Mouse (Mus musculus): ENCODE data around the gene Fam241a. TPM values are rescaled to one million over a fixed set of nuclear protein-coding genes. Genes with fewer than 3 reads are reported as not detected.

Gene Fam241a
- total and polyA plus RNA-seq, 2 experiments from 2014 or later = 6.0 to 6.1 TPM

- ATAC-seq (no peak), DNase-seq (ENCODE audit: low spot score) (no peak)
- 89% methylated on average over 10 of the region's 10 CpGs for WGBS
- H3K4me2 ChIP-seq (ENCODE audit: low read depth, low read length) = no peak overlapping the region
- H3K9ac ChIP-seq (replicated peaks; ENCODE audit: low read length) = no peak overlapping the region
- H3K27ac ChIP-seq = no peak overlapping the region
- no peaks in the 10 kb centered on the region for H3K36me3 ChIP-seq (ENCODE audit: insufficient read depth, low read length)
- no peaks in the 10 kb centered on the region for H3K27me3 ChIP-seq (ENCODE audit: insufficient read depth, low read length)
- no peaks in the 10 kb centered on the region for H3K9me3 ChIP-seq (ENCODE audit: low read length)
- no peak for TF ChIP-seq CTCF (IDR thresholded peaks at IDR 0.05; ENCODE audit: low read depth)
- H3K4me3 ChIP-seq (ENCODE audit: low read length) = no peak overlapping the region
- no peaks in the 10 kb centered on the region for H3K4me1 ChIP-seq (ENCODE audit: insufficient read depth, low read length)
Measured at GRCm38 (mm10) chr3:127830183-127830582, 65.9 kb downstream of the Fam241a start.

- H3K27ac ChIP-seq = no peak overlapping the region
- no peak for TF ChIP-seq CTCF (IDR thresholded peaks at IDR 0.05; ENCODE audit: low read depth)
- H3K4me2 ChIP-seq (ENCODE audit: low read depth, low read length) = no peak overlapping the region
- no peak overlapping the region for H3K9ac ChIP-seq (replicated peaks; ENCODE audit: low read length)
- no peaks in the 10 kb centered on the region for H3K4me1 ChIP-seq (ENCODE audit: insufficient read depth, low read length)
- no peak overlapping the region for H3K4me3 ChIP-seq (ENCODE audit: low read length)
- 33% methylated on average over 7 of the region's 7 CpGs for WGBS
- H3K36me3 ChIP-seq (ENCODE audit: insufficient read depth, low read length) = 0 out of 2 replicates have a peak, but pooled peaks cover 2% of the 10 kb centered on the region
- DNase-seq (ENCODE audit: low spot score) = no peak
- ATAC-seq = peak; percentile 45; the same call in 1 of the 2 replicates
- no peaks in the 10 kb centered on the region for H3K27me3 ChIP-seq (ENCODE audit: insufficient read depth, low read length)
- H3K9me3 ChIP-seq (ENCODE audit: low read length) = no peaks in the 10 kb centered on the region
Measured at GRCm38 (mm10) chr3:127827123-127827522, 69.0 kb downstream of the Fam241a start.

GRCm38 (mm10) chr3:127826503-127826902 is 69.6 kb downstream of the Fam241a start:
- ATAC-seq = peak; percentile 33; the same call in 1 of the 2 replicates
- 82% methylated on average over 7 of the region's 7 CpGs for WGBS
- H3K27ac ChIP-seq = no peak overlapping the region

GRCm38 (mm10) chr3:127823886-127824863 is 71.9 kb downstream of the Fam241a start:
- Histone ChIP-seq H3K4me2 (ENCODE audit: low read depth, low read length) (no peak overlapping the region), H3K4me3 (ENCODE audit: low read length) (no peak overlapping the region), H3K9ac (replicated peaks; ENCODE audit: low read length) (no peak overlapping the region), H3K9me3 (ENCODE audit: low read length) (no peaks in the 10 kb centered on the region), H3K27me3 (ENCODE audit: insufficient read depth, low read length) (no peaks in the 10 kb centered on the region), H3K4me1 (ENCODE audit: insufficient read depth, low read length) (no peaks in the 10 kb centered on the region), H3K36me3 (ENCODE audit: insufficient read depth, low read length) (peaks cover 19% of the 10 kb centered on the region), H3K27ac (no peak overlapping the region)
- 82% methylated on average over 17 of the region's 17 CpGs for WGBS
- TF ChIP-seq CTCF (IDR thresholded peaks at IDR 0.05; ENCODE audit: low read depth) = no peak
- DNase-seq (ENCODE audit: low spot score) (no peak), ATAC-seq (no peak)

More at GRCm38 (mm10) chr3:127826503-127826902, 69.6 kb downstream of the Fam241a start:
- DNase-seq (ENCODE audit: low spot score) = no peak
- no peak for TF ChIP-seq CTCF (IDR thresholded peaks at IDR 0.05; ENCODE audit: low read depth)
- H3K36me3 ChIP-seq (ENCODE audit: insufficient read depth, low read length) = 0 out of 2 replicates have a peak, but pooled peaks cover 6% of the 10 kb centered on the region
- H3K9ac ChIP-seq (replicated peaks; ENCODE audit: low read length) = no peak overlapping the region
- no peak overlapping the region for H3K4me3 ChIP-seq (ENCODE audit: low read length)
- H3K27me3 ChIP-seq (ENCODE audit: insufficient read depth, low read length) = no peaks in the 10 kb centered on the region
- H3K4me2 ChIP-seq (ENCODE audit: low read depth, low read length) = no peak overlapping the region
- H3K4me1 ChIP-seq (ENCODE audit: insufficient read depth, low read length) = no peaks in the 10 kb centered on the region
- no peaks in the 10 kb centered on the region for H3K9me3 ChIP-seq (ENCODE audit: low read length)

GRCm38 (mm10) chr3:127821209-127821608 is 74.9 kb downstream of the Fam241a start:
- Histone ChIP-seq H3K27ac (no peak overlapping the region), H3K27me3 (ENCODE audit: insufficient read depth, low read length) (no peaks in the 10 kb centered on the region), H3K4me1 (ENCODE audit: insufficient read depth, low read length) (no peaks in the 10 kb centered on the region), H3K36me3 (ENCODE audit: insufficient read depth, low read length) (peaks cover 19% of the 10 kb centered on the region), H3K4me2 (ENCODE audit: low read depth, low read length) (no peak overlapping the region), H3K4me3 (ENCODE audit: low read length) (no peak overlapping the region), H3K9ac (replicated peaks; ENCODE audit: low read length) (no peak overlapping the region), H3K9me3 (ENCODE audit: low read length) (no peaks in the 10 kb centered on the region)
- no peak for ATAC-seq
- TF ChIP-seq CTCF (IDR thresholded peaks at IDR 0.05; ENCODE audit: low read depth) = no peak
- DNase-seq (ENCODE audit: low spot score) = no peak
- 90% methylated on average over 5 of the region's 5 CpGs for WGBS

- Histone ChIP-seq H3K4me1 (ENCODE audit: insufficient read depth, low read length) (no peaks in the 10 kb centered on the region), H3K4me2 (ENCODE audit: low read depth, low read length) (no peak overlapping the region), H3K9me3 (ENCODE audit: low read length) (no peaks in the 10 kb centered on the region), H3K27me3 (ENCODE audit: insufficient read depth, low read length) (no peaks in the 10 kb centered on the region), H3K27ac (no peak overlapping the region), H3K4me3 (ENCODE audit: low read length) (no peak overlapping the region), H3K9ac (replicated peaks; ENCODE audit: low read length) (no peak overlapping the region), H3K36me3 (ENCODE audit: insufficient read depth, low read length) (peaks cover 19% of the 10 kb centered on the region)
- TF ChIP-seq CTCF (IDR thresholded peaks at IDR 0.05; ENCODE audit: low read depth) = no peak
- WGBS = 90% methylated on average over 1 of the region's 1 CpGs
- ATAC-seq (no peak), DNase-seq (ENCODE audit: low spot score) (no peak)
Measured at GRCm38 (mm10) chr3:127820400-127820799, 75.7 kb downstream of the Fam241a start.

Other genes starting within 250 kb of the Fam241a start
- 1.3 and 5.3 TPM in 2 replicates for gene Alpk1, start 115.8 kb downstream of the Fam241a start, total RNA-seq (2014; rRNA removed)
- 0.49 and 0.57 TPM in 2 replicates for gene Alpk1, start 115.8 kb downstream of the Fam241a start, polyA plus RNA-seq (2015; fragmentation: Nextera tagmentation; extraction: Ambion mirVana)
- gene Tifa, start 106.5 kb downstream of the Fam241a start, total RNA-seq (2014; rRNA removed) = 1.7 and 1.9 TPM in 2 replicates
- 3.6 and 3.8 TPM in 2 replicates for gene Tifa, start 106.5 kb downstream of the Fam241a start, polyA plus RNA-seq (2015; fragmentation: Nextera tagmentation; extraction: Ambion mirVana)
- 77.8 and 84.5 TPM in 2 replicates for gene Ap1ar, start 58.8 kb downstream of the Fam241a start, total RNA-seq (2014; rRNA removed)
- gene Ap1ar, start 58.8 kb downstream of the Fam241a start, polyA plus RNA-seq (2015; fragmentation: Nextera tagmentation; extraction: Ambion mirVana) = 65.4 and 69.7 TPM in 2 replicates